In the genomic region with DNA sequence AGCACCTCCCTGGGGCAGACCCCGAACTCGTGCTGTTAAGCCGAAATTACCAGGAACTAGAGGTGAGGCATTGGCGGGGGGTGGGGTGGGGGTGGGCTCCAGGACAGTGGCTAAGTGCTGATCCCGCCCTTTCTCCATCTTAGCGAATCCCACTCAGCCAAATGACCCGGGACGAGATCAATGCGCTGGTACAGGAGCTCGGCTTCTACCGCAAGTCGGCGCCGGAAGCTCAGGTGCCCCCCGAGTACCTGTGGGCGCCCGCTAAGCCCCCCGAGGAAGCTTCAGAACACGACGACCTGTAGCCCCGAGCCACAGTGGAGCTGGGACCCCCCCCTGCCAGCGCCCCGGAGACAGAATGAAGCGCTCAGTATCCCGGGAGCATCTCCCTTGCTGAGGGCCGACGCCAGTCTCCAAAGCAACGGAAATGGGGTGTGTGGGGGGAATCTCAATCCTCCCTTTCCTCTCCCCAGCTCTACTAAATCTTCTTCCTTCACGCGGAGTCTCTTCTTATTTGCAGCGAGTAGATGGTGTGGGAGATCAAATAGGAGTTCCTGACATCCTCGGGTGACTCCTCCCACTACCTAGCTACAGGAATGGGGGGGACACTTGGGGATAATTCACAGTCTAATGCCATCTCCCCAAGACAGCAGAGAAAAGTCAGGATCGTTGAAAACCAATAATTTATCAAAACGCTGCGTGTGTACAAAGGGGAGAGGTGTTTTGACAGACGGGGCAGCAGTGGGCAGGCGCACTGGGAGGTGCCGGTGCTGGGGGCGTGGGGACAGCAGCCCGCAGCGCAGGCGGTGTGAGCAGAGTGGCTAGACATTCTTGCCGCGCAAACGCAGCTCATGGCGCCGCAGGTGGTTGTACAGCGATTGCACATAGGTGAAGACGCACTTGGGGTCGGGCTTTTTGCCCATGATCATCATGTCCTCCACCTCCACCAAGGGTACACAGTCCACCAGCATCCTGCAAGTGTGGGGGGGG, we compare ENCODE assay signal across 8 mouse cellular contexts. TPM values are rescaled to one million over a fixed set of nuclear protein-coding genes. Genes with fewer than 3 reads are reported as not detected.
DNase-seq lines count a peak whose midpoint lies in the region; ATAC-seq and TF ChIP-seq lines count a peak whose summit lies in the region.

No protein-coding gene starts in this region.

- peak; percentile 24; the same call in 1 of the 2 replicates for ATAC-seq in heart, embryonic 14.5 days (ENCODE audit: insufficient number of reproducible peaks, insufficient read depth, low FRiP score, low read depth)
- peak; percentile 29 for ATAC-seq in kidney, postnatal 0 days (replicated peaks; ENCODE audit: low FRiP score, low read depth)
- no peak for ATAC-seq in midbrain, embryonic 12.5 days (ENCODE audit: low FRiP score, low read depth)

- H3K4me3 ChIP-seq in layer of hippocampus, adult 2 months: peak overlapping the region; percentile 88
- H3K4me3 ChIP-seq in heart, embryonic 14.5 days (ENCODE audit: control insufficient read depth in 1 of 2, insufficient read depth in 1 of 2, low read depth in 1 of 2, low read length in 2 of 2): peak overlapping the region; percentile 30 to 33
- H3K4me3 ChIP-seq in kidney, postnatal 0 days (replicated peaks; ENCODE audit: low read depth, low read length): peak overlapping the region; percentile 30
- peak overlapping the region; percentile 40 for H3K4me3 ChIP-seq in midbrain, embryonic 12.5 days

- intact Hi-C loops in left cerebral cortex, postnatal 36 days (cut with DNase I): no loop called here

- 2% methylated on average over 50 of the region's 50 CpGs for WGBS in heart, embryonic 14.5 days
- 1% methylated on average over 50 of the region's 50 CpGs for WGBS in kidney, postnatal 0 days
- whole genome bisulfite sequencing in midbrain, embryonic 12.5 days: 3% methylated on average over 50 of the region's 50 CpGs

- no peak for DNase-seq in layer of hippocampus, adult 2 months (ENCODE audit: low spot score in 2 of 2)
- DNase-seq in layer of hippocampus, adult 11-12 months (ENCODE audit: low spot score): no peak
- peak; percentile 62 to 67 for DNase-seq in cerebellum, postnatal 10 days
- peak; percentile 73 for DNase-seq in kidney, postnatal 0 days (ENCODE audit: low spot score)
- DNase-seq in urinary bladder, postnatal 36 days (ENCODE audit: low spot score in 2 of 2): no peak
- DNase-seq in left cerebral cortex, postnatal 36 days (ENCODE audit: low spot score in 2 of 2): no peak

- H3K4me2 ChIP-seq in heart, embryonic 14.5 days (ENCODE audit: low read length): peak overlapping the region; percentile 75
- H3K4me2 ChIP-seq in kidney, postnatal 0 days (ENCODE audit: low read length): peak overlapping the region; percentile 70
- H3K4me2 ChIP-seq in midbrain, embryonic 12.5 days (replicated peaks): peak overlapping the region; percentile 75

- no peak for TF ChIP-seq CTCF in layer of hippocampus, adult 2 months (conservative IDR thresholded peaks at IDR 0.05)
- no peak; the same call in 1 of the 2 replicates for TF ChIP-seq CTCF in kidney, postnatal 0 days (IDR thresholded peaks at IDR 0.05; ENCODE audit: low read depth)

- H3K9ac ChIP-seq in heart, embryonic 14.5 days (ENCODE audit: low read length): peak overlapping the region; percentile 63
- peak overlapping the region; percentile 49 for H3K9ac ChIP-seq in kidney, postnatal 0 days (ENCODE audit: low read depth, low read length)
- H3K9ac ChIP-seq in midbrain, embryonic 12.5 days (replicated peaks): peak overlapping the region; percentile 39; the same call in 1 of the 2 replicates

- no peaks in the 10 kb centered on the region for H3K27me3 ChIP-seq in heart, embryonic 14.5 days (ENCODE audit: control insufficient read depth, insufficient read depth, low read length)
- H3K27me3 ChIP-seq in kidney, postnatal 0 days (ENCODE audit: insufficient read depth, low read length): no peaks in the 10 kb centered on the region
- H3K27me3 ChIP-seq in midbrain, embryonic 12.5 days: peaks cover 39% of the 10 kb centered on the region

- no peaks in the 10 kb centered on the region for H3K9me3 ChIP-seq in heart, embryonic 14.5 days (ENCODE audit: control insufficient read depth, low read length)
- no peaks in the 10 kb centered on the region for H3K9me3 ChIP-seq in kidney, postnatal 0 days (replicated peaks; ENCODE audit: low read length)
- H3K9me3 ChIP-seq in midbrain, embryonic 12.5 days: no peaks in the 10 kb centered on the region

- H3K4me1 ChIP-seq in heart, embryonic 14.5 days (ENCODE audit: control insufficient read depth in 2 of 2, insufficient read depth in 2 of 2, low read length in 2 of 2): peaks cover 12 to 39% of the 10 kb centered on the region in 2 experiments
- H3K4me1 ChIP-seq in kidney, postnatal 0 days (replicated peaks; ENCODE audit: insufficient read depth, low read length): peaks cover 16% of the 10 kb centered on the region
- H3K4me1 ChIP-seq in midbrain, embryonic 12.5 days: peaks cover 24% of the 10 kb centered on the region

- no peak overlapping the region for H3K27ac ChIP-seq in layer of hippocampus, adult 2 months
- no peak overlapping the region for H3K27ac ChIP-seq in heart, embryonic 14.5 days (replicated peaks in 1 of 2; ENCODE audit: control insufficient read depth in 1 of 2, insufficient read depth in 1 of 2, low read depth in 2 of 2, low read length in 2 of 2)
- no peak overlapping the region for H3K27ac ChIP-seq in kidney, postnatal 0 days
- no peak overlapping the region for H3K27ac ChIP-seq in midbrain, embryonic 12.5 days (replicated peaks)

- H3K36me3 ChIP-seq in heart, embryonic 14.5 days (ENCODE audit: control insufficient read depth, insufficient read depth, low read length): peaks cover 33% of the 10 kb centered on the region
- peaks cover 29% of the 10 kb centered on the region for H3K36me3 ChIP-seq in kidney, postnatal 0 days (ENCODE audit: insufficient read depth, low read length)
- H3K36me3 ChIP-seq in midbrain, embryonic 12.5 days: peaks cover 2% of the 10 kb centered on the region

RNA-seq across cellular contexts. Expression of gene Selenom, which starts 2.7 kb away (rescaled TPM):
- 100 to 1,000 TPM; 199 to 202 TPM for total RNA-seq in layer of hippocampus, adult 2 months (2021)
- 148 and 151 TPM in 2 replicates for polyA plus RNA-seq in heart, embryonic 14.5 days (2014; fragmentation: Nextera tagmentation; extraction: Ambion mirVana)
- polyA plus RNA-seq in kidney, postnatal 0 days (2015; fragmentation: Nextera tagmentation; extraction: Ambion mirVana): 124 and 125 TPM in 2 replicates
- 55.4 and 69.3 TPM in 2 replicates for polyA plus RNA-seq in midbrain, embryonic 12.5 days (2016; fragmentation: Nextera tagmentation; extraction: Ambion mirVana)
- 100 to 1,000 TPM; 128 to 155 TPM for total RNA-seq in left cerebral cortex, postnatal 36 days (2021)

RNA-seq across cellular contexts. Expression of gene Inpp5j, which starts 12.5 kb away (rescaled TPM):
- 10 to 100 TPM; 87.1 to 97.1 TPM for total RNA-seq in layer of hippocampus, adult 2 months (2021)
- 8.1 and 8.2 TPM in 2 replicates for polyA plus RNA-seq in heart, embryonic 14.5 days (2014; fragmentation: Nextera tagmentation; extraction: Ambion mirVana)
- 4.5 and 4.7 TPM in 2 replicates for polyA plus RNA-seq in kidney, postnatal 0 days (2015; fragmentation: Nextera tagmentation; extraction: Ambion mirVana)
- polyA plus RNA-seq in midbrain, embryonic 12.5 days (2016; fragmentation: Nextera tagmentation; extraction: Ambion mirVana): 0.38 and 0.68 TPM in 2 replicates
- total RNA-seq in left cerebral cortex, postnatal 36 days (2021): 10 to 100 TPM; 53.7 to 58.3 TPM

RNA-seq across cellular contexts. Expression of gene Smtn, which starts 23.3 kb away (rescaled TPM):
- 10 to 100 TPM in 1 of 2 experiments, 1 to 10 TPM in 1; 7.4 to 10.3 TPM for total RNA-seq in layer of hippocampus, adult 2 months (2021)
- polyA plus RNA-seq in heart, embryonic 14.5 days (2014; fragmentation: Nextera tagmentation; extraction: Ambion mirVana): 71.7 and 75.0 TPM in 2 replicates
- 86.4 and 94.3 TPM in 2 replicates for polyA plus RNA-seq in kidney, postnatal 0 days (2015; fragmentation: Nextera tagmentation; extraction: Ambion mirVana)
- polyA plus RNA-seq in midbrain, embryonic 12.5 days (2016; fragmentation: Nextera tagmentation; extraction: Ambion mirVana): 36.8 and 39.2 TPM in 2 replicates
- total RNA-seq in left cerebral cortex, postnatal 36 days (2021): 1 to 10 TPM; 8.2 to 8.9 TPM

RNA-seq across cellular contexts. Expression of gene Pla2g3, which starts 29.1 kb away (rescaled TPM):
- total RNA-seq in layer of hippocampus, adult 2 months (2021): 1 to 10 TPM; 2.1 to 2.3 TPM
- polyA plus RNA-seq in heart, embryonic 14.5 days (2014; fragmentation: Nextera tagmentation; extraction: Ambion mirVana): 0.20 and 0.34 TPM in 2 replicates
- 0.25 and 0.32 TPM in 2 replicates for polyA plus RNA-seq in kidney, postnatal 0 days (2015; fragmentation: Nextera tagmentation; extraction: Ambion mirVana)
- polyA plus RNA-seq in midbrain, embryonic 12.5 days (2016; fragmentation: Nextera tagmentation; extraction: Ambion mirVana): 0.67 and 0.98 TPM in 2 replicates
- 1 to 10 TPM; 2.3 to 4.9 TPM for total RNA-seq in left cerebral cortex, postnatal 36 days (2021)

Comparison
In these comparisons a context has a peak if more than half of its experiments do, and no peak if none do; other contexts are left out.
1. DNase-seq: peak in cerebellum, postnatal 10 days (2 of 2) and kidney, postnatal 0 days (single experiment); none in layer of hippocampus, adult 2 months (0 of 2), layer of hippocampus, adult 11-12 months (single experiment), urinary bladder, postnatal 36 days (0 of 2) and left cerebral cortex, postnatal 36 days (0 of 2).
2. H3K4me3 ChIP-seq: peak in every context shown above with its lines; median percentile 88 in layer of hippocampus, adult 2 months; 40 in midbrain, embryonic 12.5 days; 32 in heart, embryonic 14.5 days; 30 in kidney, postnatal 0 days.
3. Peak in every context shown above with its lines, with median percentiles within 50 percentile points of each other: H3K4me2 ChIP-seq and H3K9ac ChIP-seq.